Mouse (Mus musculus) testis, adult 2 months (tissue): ENCODE measurements around the gene Srebf1. TPM values are rescaled to one million over a fixed set of nuclear protein-coding genes. Genes with fewer than 3 reads are reported as not detected.

Experiments
- H3K27ac ChIP-seq: fragments of 200-500 bp; 2 replicates; pipeline ENCODE4 v1.5.1; 2012; ENCODE audit warnings: low read depth, low read length; ENCODE audit not compliant: control insufficient read depth, insufficient read depth
- H3K27me3 ChIP-seq: fragments of 200-500 bp; 2 replicates; pipeline ENCODE4 v1.6.1; 2012; ENCODE audit warnings: mild to moderate bottlenecking, low read length, moderate library complexity; ENCODE audit not compliant: control insufficient read depth, insufficient read depth
- H3K36me3 ChIP-seq: fragments of 200-500 bp; 2 replicates; pipeline ENCODE4 v1.6.1; 2012; ENCODE audit warnings: mild to moderate bottlenecking, low read length; ENCODE audit not compliant: control insufficient read depth, insufficient read depth
- H3K4me1 ChIP-seq: fragments of 200-500 bp; 2 replicates; pipeline ENCODE4 v1.6.1; 2012; ENCODE audit warnings: low read length; ENCODE audit not compliant: control insufficient read depth, insufficient read depth
- H3K4me3 ChIP-seq: fragments of 200-500 bp; 2 replicates; pipeline ENCODE4 v1.5.1; 2012; ENCODE audit warnings: low read depth, mild to moderate bottlenecking, low read length, moderate library complexity, mixed read lengths; ENCODE audit not compliant: control insufficient read depth
- CTCF ChIP-seq: fragments of 200-500 bp; IDR thresholded peaks from 2 replicates; pipeline ENCODE4 v1.5.1; 2012; ENCODE audit warnings: low read depth, mild to moderate bottlenecking, inconsistent platforms, low read length, moderate library complexity; ENCODE audit not compliant: control insufficient read depth, insufficient read depth, insufficient replicate concordance
- POLR2A ChIP-seq: fragments of 200-500 bp; IDR thresholded peaks from 2 replicates; pipeline ENCODE4 v1.6.1; 2012; ENCODE audit warnings: low read depth, mild to moderate bottlenecking, inconsistent platforms, low read length, moderate library complexity; ENCODE audit not compliant: control insufficient read depth
- polyA plus RNA-seq: library from polyadenylated mRNA; depleted of rRNA; stranded (reverse); fragments of >200 nt; gene quantifications from 2 replicates; pipeline ENCODE4 v1.2.3, GENCODE M21; 2012

Srebf1 gene
- polyA plus RNA-seq, 1 experiment: 13.2 TPM

GRCm38 (mm10) chr11:60211761-60212160 is 10.6 kb downstream of the Srebf1 start:
- H3K27me3 ChIP-seq: no peaks in the 10 kb centered on the region
- peaks cover 24% of the 10 kb centered on the region for H3K4me1 ChIP-seq
- TF ChIP-seq POLR2A (no peak), CTCF (no peak)
- H3K4me3 ChIP-seq: no peak overlapping the region
- H3K36me3 ChIP-seq: no peaks in the 10 kb centered on the region
- H3K27ac ChIP-seq: no peak overlapping the region

DNA sequence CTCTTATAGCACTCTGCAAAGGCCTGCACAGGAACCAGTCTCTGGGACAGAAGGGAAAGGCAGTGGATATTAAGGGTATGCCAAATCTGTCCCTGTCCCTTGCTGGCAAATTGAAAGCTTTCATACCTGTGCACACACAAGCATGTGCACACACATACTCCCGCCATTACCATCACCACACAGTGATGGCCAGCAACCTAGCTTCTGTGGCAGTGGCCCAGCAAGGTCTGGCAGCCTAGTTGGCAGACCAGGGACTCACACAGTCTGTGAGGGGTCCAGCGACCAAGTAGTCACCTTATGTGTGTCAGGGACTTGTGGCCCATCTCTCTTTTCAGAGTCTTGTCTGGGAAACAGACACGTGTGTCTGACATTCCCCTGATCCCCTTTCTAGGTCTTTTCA is 11.2 kb downstream of the Srebf1 start:
- peak overlapping the region; percentile 73; the same call in 1 of the 2 replicates for H3K27ac ChIP-seq
- no peaks in the 10 kb centered on the region for H3K27me3 ChIP-seq
- TF ChIP-seq POLR2A (0 out of 2 replicates have a peak, but pooled peaks have one; percentile 3), CTCF (no peak)
- H3K4me3 ChIP-seq: peak overlapping the region; percentile 88
- peaks cover 23% of the 10 kb centered on the region for H3K4me1 ChIP-seq
- no peaks in the 10 kb centered on the region for H3K36me3 ChIP-seq

GRCm38 (mm10) chr11:60210305-60210724 is 12.1 kb downstream of the Srebf1 start:
- H3K36me3 ChIP-seq: no peaks in the 10 kb centered on the region
- peak overlapping the region; percentile 88 for H3K4me3 ChIP-seq
- H3K27ac ChIP-seq: peak overlapping the region; percentile 73
- H3K27me3 ChIP-seq: no peaks in the 10 kb centered on the region
- H3K4me1 ChIP-seq: peaks cover 23% of the 10 kb centered on the region
- no peak for TF ChIP-seq POLR2A
- no peak for TF ChIP-seq CTCF

DNA sequence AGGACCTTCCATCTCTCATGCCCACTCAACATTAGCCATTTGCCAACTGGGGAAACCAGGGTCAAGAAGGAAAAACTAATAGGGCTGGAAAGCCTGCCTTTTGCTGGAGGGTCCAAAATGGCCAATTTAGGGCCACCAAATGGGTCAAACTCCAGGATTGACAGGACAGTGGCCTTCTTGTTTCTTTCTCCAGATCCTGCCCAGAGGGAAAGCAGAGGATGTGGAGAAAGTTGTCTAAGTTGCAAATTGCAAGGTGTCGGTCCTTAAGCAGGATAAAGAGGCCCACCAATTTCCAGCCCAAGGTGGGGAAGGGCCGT is 12.5 kb downstream of the Srebf1 start:
- Histone ChIP-seq H3K4me1 (peaks cover 23% of the 10 kb centered on the region), H3K27me3 (no peaks in the 10 kb centered on the region), H3K36me3 (no peaks in the 10 kb centered on the region), H3K4me3 (peak overlapping the region; percentile 88), H3K27ac (peak overlapping the region; percentile 67)
- TF ChIP-seq POLR2A: no peak
- TF ChIP-seq CTCF: no peak

- peaks cover 23% of the 10 kb centered on the region for H3K4me1 ChIP-seq
These were observed 13.0 kb downstream of the Srebf1 start for GRCm38 (mm10) chr11:60209217-60209932.

DNA sequence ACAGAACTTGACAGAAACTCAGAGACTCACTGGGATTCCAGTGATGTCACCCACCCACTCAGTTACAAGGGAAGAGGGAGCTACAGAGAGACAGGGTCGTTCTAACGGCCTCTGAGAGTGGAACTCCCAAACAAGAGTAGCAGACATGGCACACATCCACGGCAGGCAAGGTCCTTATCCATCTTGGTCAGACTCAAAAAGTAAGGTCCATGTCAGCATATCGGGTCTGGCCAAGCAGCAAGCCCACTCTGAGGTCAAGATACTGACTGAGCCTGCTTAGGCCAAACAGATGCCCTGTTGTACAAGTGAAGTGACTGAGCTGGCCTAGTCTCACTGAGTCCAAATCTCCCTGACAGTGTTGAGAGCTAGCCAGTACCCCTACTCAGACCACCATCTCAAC is 13.7 kb downstream of the Srebf1 start:
- H3K4me3 ChIP-seq: no peak overlapping the region
- H3K27me3 ChIP-seq: no peaks in the 10 kb centered on the region
- H3K36me3 ChIP-seq: no peaks in the 10 kb centered on the region
- H3K27ac ChIP-seq: no peak overlapping the region
- TF ChIP-seq CTCF (no peak), POLR2A (no peak)
- H3K4me1 ChIP-seq: peaks cover 23% of the 10 kb centered on the region

More at GRCm38 (mm10) chr11:60209217-60209932, 13.0 kb downstream of the Srebf1 start:
- Histone ChIP-seq H3K36me3 (no peaks in the 10 kb centered on the region), H3K27ac (peak overlapping the region; percentile 7; the same call in 1 of the 2 replicates), H3K4me3 (peak overlapping the region; percentile 88), H3K27me3 (no peaks in the 10 kb centered on the region)
- TF ChIP-seq POLR2A (no peak), CTCF (no peak)

GRCm38 (mm10) chr11:60208201-60208600 is 14.2 kb downstream of the Srebf1 start:
- no peak overlapping the region for H3K27ac ChIP-seq
- TF ChIP-seq CTCF: no peak
- TF ChIP-seq POLR2A: no peak
- H3K4me1 ChIP-seq: peaks cover 23% of the 10 kb centered on the region
- no peak overlapping the region for H3K4me3 ChIP-seq
- no peaks in the 10 kb centered on the region for H3K36me3 ChIP-seq
- no peaks in the 10 kb centered on the region for H3K27me3 ChIP-seq
